Mouse (Mus musculus) fibroblast of lung, adult 2 months (primary cell): ENCODE measurements at regions not wholly inside any gene's neighbourhood (a gene's known extent, or its start where the extent isn't known, plus 50 kb on each side); places are given as distances from the start of the nearest gene placed in this dataset.

Experiments
- DNase-seq: peaks from one replicate; pipeline ENCODE4 v3.0.0-alpha.2; 2011; ENCODE audit warnings: low read depth

- no peak for DNase-seq
Observed at GRCm38 (mm10) chr5:16681055-16681454, 110.6 kb upstream of the Gm28710 start.

GRCm38 (mm10) chr5:16684079-16684478 is 107.5 kb upstream of the Gm28710 start:
- DNase-seq, result no peak

- no peak for DNase-seq
Observed at GRCm38 (mm10) chr5:16699260-16699659, 92.3 kb upstream of the Gm28710 start.

GRCm38 (mm10) chr5:16700546-16700945 is 91.1 kb upstream of the Gm28710 start:
- no peak for DNase-seq

GRCm38 (mm10) chr5:16702675-16703074 is 88.9 kb upstream of the Gm28710 start:
- DNase-seq, result peak; percentile 59

- no peak for DNase-seq
Observed at GRCm38 (mm10) chr5:16715863-16716262, 75.7 kb upstream of the Gm28710 start.

- DNase-seq, result no peak
Observed at GRCm38 (mm10) chr5:16716391-16716790, 75.2 kb upstream of the Gm28710 start.

GRCm38 (mm10) chr5:16724820-16725219 is 66.8 kb upstream of the Gm28710 start:
- peak; percentile 23 for DNase-seq
